ENCODE assay signal across 21 mouse cellular contexts in genomic region chr4:107078894-107079293, GRCm38 (mm10). TPM values are rescaled to one million over a fixed set of nuclear protein-coding genes. Genes with fewer than 3 reads are reported as not detected.
DNase-seq lines count a peak whose midpoint lies in the region; ATAC-seq lines count a peak whose summit lies in the region.
"Had no signal": no experiment of that assay in that cellular context is flagged by ENCODE, and none has a peak within 500 bp of the region (broad histone marks: within the 10 kb centered on the region; RNA-seq: fewer than 3 reads in every experiment).

No protein-coding gene starts in this region.

- WGBS in forebrain, embryonic 15.5 days = 90% methylated on average over 4 of the region's 4 CpGs
- 86% methylated on average over 4 of the region's 4 CpGs for WGBS in forebrain, embryonic 11.5 days
- WGBS in midbrain, embryonic 13.5 days = 95% methylated on average over 4 of the region's 4 CpGs
- 90% methylated on average over 4 of the region's 4 CpGs for WGBS in midbrain, embryonic 14.5 days
- 90% methylated on average over 4 of the region's 4 CpGs for WGBS in hindbrain, embryonic 16.5 days

- H3K9ac ChIP-seq in forebrain, embryonic 15.5 days (replicated peaks) = no peak overlapping the region
- no peak overlapping the region for H3K9ac ChIP-seq in forebrain, embryonic 11.5 days (ENCODE audit: low read length)
- no peak overlapping the region for H3K9ac ChIP-seq in midbrain, embryonic 13.5 days (replicated peaks)
- no peak overlapping the region for H3K9ac ChIP-seq in midbrain, embryonic 14.5 days (replicated peaks; ENCODE audit: low read length)
- no peak overlapping the region for H3K9ac ChIP-seq in hindbrain, embryonic 16.5 days (ENCODE audit: low read depth, low read length)
- H3K9ac ChIP-seq: heart, embryonic 15.5 days; limb, embryonic 13.5 days; liver, postnatal 0 days had no signal

- DNase-seq in forebrain, embryonic 11.5 days (ENCODE audit: low spot score) = no peak
- no peak for DNase-seq in midbrain, embryonic 14.5 days
- DNase-seq in urinary bladder, adult 2 months (ENCODE audit: low spot score) = no peak
- no peak for DNase-seq in layer of hippocampus, adult 8-10 months (ENCODE audit: low spot score in 2 of 2)
- DNase-seq: adrenal gland, adult 8-10 months; cerebellum, adult 18-20 months; cerebellum, postnatal 36 days; kidney, adult 18-20 months; kidney, postnatal 25 days; layer of hippocampus, adult 9-11 months; liver, postnatal 0 days; spleen, adult 18-20 months; thymus, postnatal 25 days had no signal

- H3K27me3 ChIP-seq in forebrain, embryonic 15.5 days = no peaks in the 10 kb centered on the region
- no peaks in the 10 kb centered on the region for H3K27me3 ChIP-seq in forebrain, embryonic 11.5 days (ENCODE audit: control insufficient read depth, insufficient read depth, low read length)
- no peaks in the 10 kb centered on the region for H3K27me3 ChIP-seq in midbrain, embryonic 13.5 days
- no peaks in the 10 kb centered on the region for H3K27me3 ChIP-seq in midbrain, embryonic 14.5 days (ENCODE audit: control insufficient read depth, insufficient read depth, low read length)
- no peaks in the 10 kb centered on the region for H3K27me3 ChIP-seq in hindbrain, embryonic 16.5 days (replicated peaks; ENCODE audit: control insufficient read depth, insufficient read depth, low read length)
- H3K27me3 ChIP-seq: CH12.LX; heart, embryonic 15.5 days; limb, embryonic 13.5 days had no signal

- no peak overlapping the region for H3K27ac ChIP-seq in forebrain, embryonic 15.5 days (replicated peaks)
- H3K27ac ChIP-seq in forebrain, embryonic 11.5 days (ENCODE audit: low read depth, low read length) = no peak overlapping the region
- H3K27ac ChIP-seq in midbrain, embryonic 13.5 days = no peak overlapping the region
- H3K27ac ChIP-seq in midbrain, embryonic 14.5 days (replicated peaks; ENCODE audit: low read depth, low read length) = no peak overlapping the region
- H3K27ac ChIP-seq in hindbrain, embryonic 16.5 days (ENCODE audit: low read depth, low read length) = no peak overlapping the region
- H3K27ac ChIP-seq: limb, embryonic 13.5 days had no signal

- ATAC-seq in forebrain, embryonic 15.5 days (replicated peaks) = peak; percentile 38; the same call in 1 of the 2 replicates
- ATAC-seq in forebrain, embryonic 11.5 days (replicated peaks; ENCODE audit: low FRiP score) = no peak
- ATAC-seq in midbrain, embryonic 13.5 days = peak; percentile 65
- ATAC-seq in midbrain, embryonic 14.5 days (ENCODE audit: low FRiP score, low TSS enrichment) = no peak
- peak; percentile 38; the same call in 1 of the 2 replicates for ATAC-seq in hindbrain, embryonic 16.5 days
- ATAC-seq: liver, postnatal 0 days had no signal

- H3K4me2 ChIP-seq in forebrain, embryonic 15.5 days (replicated peaks) = no peak overlapping the region
- H3K4me2 ChIP-seq in forebrain, embryonic 11.5 days (ENCODE audit: low read depth, low read length, severe bottlenecking) = no peak overlapping the region
- no peak overlapping the region for H3K4me2 ChIP-seq in midbrain, embryonic 13.5 days (replicated peaks)
- no peak overlapping the region for H3K4me2 ChIP-seq in midbrain, embryonic 14.5 days (ENCODE audit: low read length)
- H3K4me2 ChIP-seq in hindbrain, embryonic 16.5 days (ENCODE audit: low read length) = no peak overlapping the region
- H3K4me2 ChIP-seq: heart, embryonic 15.5 days; limb, embryonic 13.5 days had no signal

- no peaks in the 10 kb centered on the region for H3K9me3 ChIP-seq in forebrain, embryonic 15.5 days
- no peaks in the 10 kb centered on the region for H3K9me3 ChIP-seq in forebrain, embryonic 11.5 days (ENCODE audit: control insufficient read depth, low read length)
- no peaks in the 10 kb centered on the region for H3K9me3 ChIP-seq in midbrain, embryonic 13.5 days
- no peaks in the 10 kb centered on the region for H3K9me3 ChIP-seq in midbrain, embryonic 14.5 days (ENCODE audit: control insufficient read depth, low read length)
- no peaks in the 10 kb centered on the region for H3K9me3 ChIP-seq in hindbrain, embryonic 16.5 days (ENCODE audit: control insufficient read depth, low read length)
- H3K9me3 ChIP-seq: heart, embryonic 15.5 days; limb, embryonic 13.5 days had no signal

- H3K4me1 ChIP-seq in forebrain, embryonic 15.5 days = no peaks in the 10 kb centered on the region
- peaks cover 1% of the 10 kb centered on the region; the same call in 1 of the 2 replicates for H3K4me1 ChIP-seq in forebrain, embryonic 11.5 days (replicated peaks; ENCODE audit: control insufficient read depth, insufficient read depth, low read length)
- peaks cover 24% of the 10 kb centered on the region for H3K4me1 ChIP-seq in midbrain, embryonic 13.5 days (replicated peaks)
- peaks cover 9% of the 10 kb centered on the region for H3K4me1 ChIP-seq in midbrain, embryonic 14.5 days (ENCODE audit: control insufficient read depth, insufficient read depth, low read length)
- H3K4me1 ChIP-seq in hindbrain, embryonic 16.5 days (ENCODE audit: control insufficient read depth, insufficient read depth, low read depth, low read length) = no peaks in the 10 kb centered on the region

- H3K4me3 ChIP-seq in forebrain, embryonic 15.5 days = no peak overlapping the region
- H3K4me3 ChIP-seq in forebrain, embryonic 11.5 days (ENCODE audit: low read depth, low read length) = no peak overlapping the region
- no peak overlapping the region for H3K4me3 ChIP-seq in midbrain, embryonic 13.5 days (replicated peaks)
- H3K4me3 ChIP-seq in midbrain, embryonic 14.5 days (replicated peaks; ENCODE audit: low read depth, low read length) = no peak overlapping the region
- no peak overlapping the region for H3K4me3 ChIP-seq in hindbrain, embryonic 16.5 days (ENCODE audit: low read length)
- H3K4me3 ChIP-seq: heart, embryonic 15.5 days; limb, embryonic 13.5 days had no signal

- no peaks in the 10 kb centered on the region for H3K36me3 ChIP-seq in forebrain, embryonic 15.5 days
- H3K36me3 ChIP-seq in forebrain, embryonic 11.5 days (ENCODE audit: control insufficient read depth, insufficient read depth, low read length) = no peaks in the 10 kb centered on the region
- H3K36me3 ChIP-seq in midbrain, embryonic 13.5 days = no peaks in the 10 kb centered on the region
- no peaks in the 10 kb centered on the region for H3K36me3 ChIP-seq in midbrain, embryonic 14.5 days (ENCODE audit: control insufficient read depth, insufficient read depth, low read length)
- H3K36me3 ChIP-seq in hindbrain, embryonic 16.5 days (ENCODE audit: control insufficient read depth, insufficient read depth, low read length) = no peaks in the 10 kb centered on the region
- H3K36me3 ChIP-seq: heart, embryonic 15.5 days; limb, embryonic 13.5 days had no signal

RNA-seq across cellular contexts. Expression of gene Cyb5rl, which starts 12.1 kb away (rescaled TPM):
- polyA plus RNA-seq in forebrain, embryonic 15.5 days (2015; fragmentation: Nextera tagmentation; extraction: Ambion mirVana) = 2.8 and 3.6 TPM in 2 replicates
- 5.2 and 6.9 TPM in 2 replicates for polyA plus RNA-seq in forebrain, embryonic 11.5 days (2014; fragmentation: Nextera tagmentation; extraction: Ambion mirVana)
- polyA plus RNA-seq in midbrain, embryonic 13.5 days (2015; fragmentation: Nextera tagmentation; extraction: Ambion mirVana) = 3.5 and 4.2 TPM in 2 replicates
- 5.2 and 5.3 TPM in 2 replicates for polyA plus RNA-seq in midbrain, embryonic 14.5 days (2014; fragmentation: Nextera tagmentation; extraction: Ambion mirVana)
- polyA plus RNA-seq in hindbrain, embryonic 16.5 days (2015; fragmentation: Nextera tagmentation; extraction: Ambion mirVana) = 4.4 and 4.7 TPM in 2 replicates
- polyA plus RNA-seq in urinary bladder, adult 2 months (2012; rRNA removed) = 13.8 and 18.0 TPM in 2 replicates
- 10 to 100 TPM in 1 of 4 experiments, 1 to 10 TPM in 3; 6.0 to 10.5 (median 7.5) TPM for total RNA-seq in layer of hippocampus, adult 8-10 months (2022)

RNA-seq across cellular contexts. Expression of gene Mrpl37, which starts 12.2 kb away (rescaled TPM):
- polyA plus RNA-seq in forebrain, embryonic 15.5 days (2015; fragmentation: Nextera tagmentation; extraction: Ambion mirVana) = 76.1 and 80.6 TPM in 2 replicates
- 108 and 121 TPM in 2 replicates for polyA plus RNA-seq in forebrain, embryonic 11.5 days (2014; fragmentation: Nextera tagmentation; extraction: Ambion mirVana)
- polyA plus RNA-seq in midbrain, embryonic 13.5 days (2015; fragmentation: Nextera tagmentation; extraction: Ambion mirVana) = 72.8 and 84.9 TPM in 2 replicates
- 72.9 and 85.5 TPM in 2 replicates for polyA plus RNA-seq in midbrain, embryonic 14.5 days (2014; fragmentation: Nextera tagmentation; extraction: Ambion mirVana)
- polyA plus RNA-seq in hindbrain, embryonic 16.5 days (2015; fragmentation: Nextera tagmentation; extraction: Ambion mirVana) = 83.2 and 86.8 TPM in 2 replicates
- 60.0 and 64.9 TPM in 2 replicates for polyA plus RNA-seq in urinary bladder, adult 2 months (2012; rRNA removed)
- total RNA-seq in layer of hippocampus, adult 8-10 months (2022) = 10 to 100 TPM; 55.4 to 67.1 (median 61.9) TPM

RNA-seq across cellular contexts. Expression of gene Cdcp2, which starts 17.8 kb away (rescaled TPM):
- not detected in 2 replicates for polyA plus RNA-seq in forebrain, embryonic 15.5 days (2015; fragmentation: Nextera tagmentation; extraction: Ambion mirVana)
- 0.17 TPM in 1 of 2 replicates, not detected in the other for polyA plus RNA-seq in forebrain, embryonic 11.5 days (2014; fragmentation: Nextera tagmentation; extraction: Ambion mirVana)
- polyA plus RNA-seq in midbrain, embryonic 13.5 days (2015; fragmentation: Nextera tagmentation; extraction: Ambion mirVana) = not detected in 2 replicates
- polyA plus RNA-seq in midbrain, embryonic 14.5 days (2014; fragmentation: Nextera tagmentation; extraction: Ambion mirVana) = 0.08 TPM in 1 of 2 replicates, not detected in the other
- 0.08 TPM in 1 of 2 replicates, not detected in the other for polyA plus RNA-seq in hindbrain, embryonic 16.5 days (2015; fragmentation: Nextera tagmentation; extraction: Ambion mirVana)
- not detected in 2 replicates for polyA plus RNA-seq in urinary bladder, adult 2 months (2012; rRNA removed)
- not detected for total RNA-seq in layer of hippocampus, adult 8-10 months (2022)
- total RNA-seq: gastrocnemius, adult 18-20 months; hematopoietic stem cell, adult 5-6 weeks had no signal
- polyA plus RNA-seq: heart, embryonic 15.5 days; liver, postnatal 0 days had no signal

Comparison
In these comparisons a context has a peak if more than half of its experiments do, and no peak if none do; other contexts are left out.
1. ATAC-seq: peak in forebrain, embryonic 15.5 days (single experiment), midbrain, embryonic 13.5 days (single experiment) and hindbrain, embryonic 16.5 days (single experiment); none in forebrain, embryonic 11.5 days (single experiment) and midbrain, embryonic 14.5 days (single experiment).